Mouse (Mus musculus): ENCODE results near the gene Zfp663.

DNA sequence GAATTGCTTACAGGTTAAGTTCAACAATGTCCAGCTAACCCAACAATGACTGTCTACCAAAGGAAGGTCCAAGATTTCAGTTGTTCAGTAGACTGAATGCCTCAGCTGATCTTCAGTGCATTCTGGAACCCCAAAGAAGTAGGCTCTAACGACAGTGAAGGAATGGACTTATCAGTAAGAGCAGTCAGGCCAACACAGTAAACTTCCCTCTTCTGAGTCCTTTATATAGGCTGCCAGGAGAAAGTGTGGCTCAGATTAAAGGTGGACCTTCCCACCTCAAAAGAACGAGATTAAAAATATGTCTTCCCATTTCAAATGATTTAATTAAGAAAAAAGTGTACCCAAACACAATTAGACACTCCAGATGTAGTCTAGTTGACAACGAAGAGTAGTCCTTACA lies 1.8 kb upstream of the Zfp663 start:
- TF ChIP-seq POLR2A (IDR thresholded peaks at IDR 0.05; ENCODE audit: low read depth, low read length) = no peak
- no peak for TF ChIP-seq CTCF (conservative IDR thresholded peaks at IDR 0.05; ENCODE audit: insufficient read depth, insufficient read length, low read depth, low read length)

Data from kidney, adult 2 months (tissue).